Mouse (Mus musculus) R1 (cell line): Measurements from ENCODE around the gene Slc7a7.

ENCODE experiments used
- DNase-seq: peaks from one replicate; pipeline ENCODE4 v3.0.0-alpha.2; 2018; ENCODE audit warnings: low read depth, low spot score

The Slc7a7 gene

DNA sequence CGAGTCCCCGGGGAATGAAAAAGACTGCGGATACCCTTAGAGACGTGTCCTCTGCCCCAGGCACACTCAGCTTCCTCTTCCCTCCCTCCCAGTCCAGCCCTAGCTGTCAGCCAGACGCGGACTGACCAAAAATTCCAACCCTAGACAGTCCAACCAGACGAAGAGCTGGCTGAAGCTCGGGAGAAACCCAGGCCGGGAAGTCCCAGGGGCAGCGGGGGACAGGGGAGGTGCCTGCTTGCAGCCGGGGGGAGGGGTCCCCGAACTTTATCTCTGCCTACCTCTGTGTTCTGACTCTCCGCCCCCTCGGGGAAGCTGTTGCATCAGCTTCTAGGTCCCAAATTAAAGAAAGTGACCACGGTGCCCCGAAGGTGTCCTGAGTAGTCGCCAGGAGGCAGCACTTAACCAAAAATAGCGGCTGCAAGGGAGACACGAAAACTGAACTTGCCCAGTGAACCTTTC, at the start of gene Slc7a7:
TSS of gene Slc7a7 (minus strand) at position 158 of the 459 bp plus-strand sequence.
- peak; percentile 92 for DNase-seq

GRCm38 (mm10) chr14:54464293-54465005, 46.9 kb upstream of the Slc7a7 start:
- DNase-seq, result peak; percentile 96

- peak; percentile 90 for DNase-seq
Measured at GRCm38 (mm10) chr14:54463959-54464292, 46.3 kb upstream of the Slc7a7 start, which contains the start of gene Lrp10. Gene Lrp10, plus strand, starts transcription at chr14:54464137.

- no peak for DNase-seq
Measured at GRCm38 (mm10) chr14:54463108-54463958, 45.8 kb upstream of the Slc7a7 start.

GRCm38 (mm10) chr14:54462146-54462545, 44.6 kb upstream of the Slc7a7 start:
- DNase-seq, result no peak

DNA sequence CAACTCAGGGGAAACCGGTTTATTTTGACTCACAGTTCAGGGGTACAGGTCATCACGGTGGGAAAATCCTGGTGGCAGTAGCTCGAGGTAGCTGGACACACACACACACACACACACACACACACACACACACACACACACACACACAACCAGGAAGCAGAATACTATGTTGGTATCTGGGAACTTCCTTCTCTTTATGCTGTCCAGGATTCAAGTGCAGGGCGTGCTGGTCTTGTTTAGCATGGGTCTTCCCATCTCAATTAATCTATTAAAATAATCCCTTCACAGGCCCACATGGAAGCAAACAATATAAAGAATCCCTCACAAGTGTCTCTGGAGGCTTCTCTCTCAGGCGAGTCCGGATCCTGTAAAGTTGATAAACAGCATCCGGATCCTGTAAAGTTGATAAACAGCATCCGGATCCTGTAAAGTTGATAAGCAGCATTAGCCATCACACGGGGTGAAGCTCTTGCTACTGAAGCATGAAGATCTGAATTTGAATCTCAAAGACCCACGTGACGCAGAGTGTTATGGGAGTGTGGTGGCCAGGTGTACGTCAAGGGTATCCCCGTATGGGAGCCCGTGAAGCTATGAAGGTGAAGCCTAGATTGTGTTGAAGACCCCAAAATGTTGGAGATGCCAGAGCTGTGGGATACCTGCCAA, 40.5 kb upstream of the Slc7a7 start:
- DNase-seq, result no peak

DNA sequence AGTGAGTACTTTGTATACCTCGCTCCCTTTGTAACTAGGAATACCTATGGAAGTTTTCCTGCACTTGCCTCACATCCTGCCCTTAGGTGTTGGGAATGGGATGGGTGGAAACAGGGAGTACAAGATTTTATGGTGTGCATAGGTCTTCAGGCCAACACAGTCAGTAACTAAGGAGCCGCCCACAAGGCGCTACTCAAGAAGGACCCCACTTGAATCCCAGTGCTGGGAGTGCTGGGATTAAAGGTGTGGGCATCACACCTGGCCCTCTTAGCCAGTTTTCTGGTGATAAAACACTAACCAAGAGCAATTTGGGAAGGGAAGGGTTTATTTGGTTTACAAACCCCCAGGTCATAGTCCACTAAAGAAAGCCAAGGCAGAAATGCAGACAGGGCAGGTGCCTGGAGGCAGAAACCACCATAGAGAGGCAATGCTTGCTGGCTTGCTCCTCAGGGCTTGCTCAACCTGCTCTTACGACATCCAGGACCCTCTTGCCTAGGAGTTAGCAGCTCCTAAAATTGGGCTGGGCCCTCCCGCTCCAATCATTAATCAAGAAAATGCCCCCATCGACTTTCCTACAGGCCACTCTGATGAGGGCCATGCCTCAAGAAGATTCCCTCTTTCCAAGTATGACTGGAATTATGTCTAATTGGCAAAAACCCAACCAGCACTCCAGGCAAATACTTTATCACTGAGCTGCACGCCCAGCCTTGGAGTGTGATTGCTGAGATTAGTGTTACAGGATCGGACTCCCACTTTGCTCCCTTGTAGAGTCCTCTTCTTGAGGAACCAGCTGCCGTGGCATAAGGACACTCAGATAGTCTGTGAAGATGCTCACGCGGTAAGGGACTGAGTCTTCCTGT, 37.3 kb upstream of the Slc7a7 start:
- DNase-seq, result no peak

GRCm38 (mm10) chr14:54453566-54453965, 36.0 kb upstream of the Slc7a7 start:
- DNase-seq, result no peak

GRCm38 (mm10) chr14:54445476-54445875, 27.9 kb upstream of the Slc7a7 start:
- no peak for DNase-seq

DNA sequence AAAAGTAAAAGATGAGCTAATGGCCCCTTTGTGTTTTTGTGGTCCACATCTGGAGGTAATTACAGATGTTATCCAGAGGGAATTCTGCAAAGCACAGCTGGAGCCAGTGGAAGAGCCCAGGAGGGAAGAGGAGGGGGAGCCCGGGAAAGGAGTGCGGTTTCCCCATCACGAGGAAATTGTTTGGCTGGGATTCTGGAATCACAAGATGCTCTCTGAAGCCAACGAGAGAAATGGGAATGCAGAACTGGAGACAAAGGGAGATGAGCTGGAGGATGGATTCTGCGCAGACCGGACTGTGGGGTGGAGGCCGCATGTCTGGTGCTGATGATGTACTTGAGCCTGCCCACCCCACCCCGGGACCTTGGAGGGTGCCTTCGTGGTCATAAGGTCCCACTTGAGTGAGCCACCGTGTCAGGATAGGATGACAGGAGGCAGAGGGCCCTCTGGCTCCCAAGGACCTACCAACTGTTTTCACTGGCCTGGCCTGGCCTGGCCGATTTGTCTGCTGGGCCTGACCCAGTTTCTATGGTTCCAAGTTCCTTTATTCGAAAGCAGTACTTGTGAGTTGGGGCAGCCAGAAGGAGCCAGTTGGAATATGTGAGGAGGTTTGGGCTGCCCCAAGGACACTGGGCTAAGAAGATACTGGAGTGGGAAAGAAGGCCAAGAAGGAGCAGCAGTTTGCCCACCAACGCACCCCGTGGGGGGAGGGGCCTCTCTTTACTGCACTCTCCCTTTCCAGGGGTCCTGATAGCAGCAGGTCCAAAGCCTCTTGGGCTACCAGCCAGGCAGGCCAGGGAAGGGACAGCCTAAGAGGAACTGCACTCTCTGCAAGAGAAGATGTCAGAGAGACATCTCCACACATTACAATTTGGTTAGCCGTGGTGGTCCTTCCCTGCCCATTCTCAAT, 26.4 kb upstream of the Slc7a7 start:
- no peak for DNase-seq

DNA sequence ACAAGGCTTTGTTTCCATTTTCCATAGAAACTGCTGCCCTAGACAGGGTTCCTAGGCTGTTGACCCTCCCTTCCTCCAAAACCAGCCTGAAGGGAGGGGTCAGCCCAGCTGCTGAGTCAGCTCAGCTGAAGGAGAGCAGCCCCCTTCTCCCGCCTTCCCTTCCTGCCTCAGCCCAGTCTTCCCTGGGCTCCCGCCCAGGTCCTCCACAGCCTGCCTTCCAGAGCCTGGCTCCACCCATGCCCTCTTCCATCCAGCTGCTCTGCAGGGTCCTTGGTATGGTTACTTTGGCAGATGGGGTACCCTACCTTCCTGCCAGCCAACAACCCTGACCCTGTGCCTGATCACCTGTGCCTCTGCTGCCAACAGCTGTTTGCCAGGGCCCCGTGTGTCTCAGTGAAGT, 25.6 kb upstream of the Slc7a7 start:
- no peak for DNase-seq

- no peak for DNase-seq
Measured at GRCm38 (mm10) chr14:54442548-54442947, 25.0 kb upstream of the Slc7a7 start.

- no peak for DNase-seq
Measured at GRCm38 (mm10) chr14:54441365-54441764, 23.8 kb upstream of the Slc7a7 start.

DNA sequence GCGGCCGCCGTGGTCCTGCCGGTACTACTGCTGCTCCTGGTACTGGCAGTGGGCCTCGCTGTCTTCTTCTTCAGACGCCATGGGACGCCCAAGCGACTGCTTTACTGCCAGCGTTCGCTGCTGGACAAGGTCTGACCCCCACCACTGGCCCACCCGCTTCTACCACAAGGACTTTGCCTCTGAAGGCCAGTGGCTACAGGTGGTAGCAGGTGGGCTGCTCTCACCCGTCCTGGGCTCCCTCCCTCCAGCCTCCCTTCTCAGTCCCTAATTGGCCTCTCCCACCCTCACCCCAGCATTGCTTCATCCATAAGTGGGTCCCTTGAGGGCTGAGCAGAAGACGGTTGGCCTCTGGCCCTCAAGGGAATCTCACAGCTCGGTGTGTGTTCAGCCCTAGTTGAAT, 23.0 kb upstream of the Slc7a7 start:
- DNase-seq, result no peak

DNA sequence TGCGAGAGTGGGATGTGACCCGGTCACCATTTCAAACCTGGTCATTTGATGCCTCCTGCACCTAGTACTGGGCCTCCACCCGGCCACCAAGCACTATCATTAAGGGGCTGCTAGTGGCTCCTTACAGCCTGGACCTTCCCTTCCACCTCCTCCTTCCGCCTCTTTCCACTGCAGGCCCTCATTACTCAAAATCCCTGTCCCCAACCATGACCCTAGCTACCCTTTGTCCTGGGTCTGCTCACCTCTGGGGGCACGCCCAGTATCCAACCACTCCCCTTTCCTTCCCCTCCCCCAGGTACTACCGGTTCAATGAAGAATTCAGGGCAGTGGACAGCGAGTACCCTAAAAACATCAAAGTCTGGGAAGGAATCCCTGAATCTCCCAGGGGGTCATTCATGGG, 22.0 kb upstream of the Slc7a7 start:
- DNase-seq, result no peak

- DNase-seq, result no peak
Measured at GRCm38 (mm10) chr14:54439155-54439554, 21.6 kb upstream of the Slc7a7 start.

- DNase-seq, result no peak
Measured at GRCm38 (mm10) chr14:54435194-54435918, 17.8 kb upstream of the Slc7a7 start.

DNA sequence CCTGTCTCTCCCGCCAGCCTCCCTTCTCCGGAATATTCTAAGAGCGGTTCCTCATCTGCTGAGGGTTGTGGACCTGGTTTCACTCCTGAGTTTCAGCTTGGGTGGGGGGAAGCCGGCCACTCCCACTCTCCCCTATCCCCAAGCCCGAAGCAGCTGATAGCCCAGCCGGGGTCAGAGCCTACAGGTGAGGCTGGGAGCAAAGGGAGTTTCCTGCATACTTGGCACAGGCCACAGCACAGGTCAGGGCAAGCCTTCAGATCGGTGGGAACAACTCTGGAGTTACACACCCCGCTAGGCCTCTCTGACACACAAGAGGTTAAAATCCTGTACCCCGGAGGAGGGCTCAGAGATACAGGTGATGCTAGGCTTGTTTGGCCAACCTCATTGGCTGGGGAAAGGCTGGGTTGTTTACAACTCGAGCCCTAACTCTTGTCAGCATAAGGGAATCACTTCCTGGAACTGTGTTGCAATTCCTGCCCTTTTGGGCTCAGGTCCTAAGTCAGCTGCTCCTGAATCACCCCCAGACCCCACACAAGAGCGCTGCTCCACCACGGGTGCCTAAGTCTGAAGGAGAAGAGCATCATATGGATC, 16.5 kb upstream of the Slc7a7 start:
- no peak for DNase-seq
